Mouse (Mus musculus) myocyte (in vitro differentiated cells): ENCODE measurements around the gene Zfp59. TPM values are rescaled to one million over a fixed set of nuclear protein-coding genes. Genes with fewer than 3 reads are reported as not detected.

ENCODE experiments used
- H3K27me3 ChIP-seq: one replicate; pipeline ENCODE4 v1.6.1; 2011; ENCODE audit not compliant: control insufficient read depth, insufficient read depth, insufficient read length
- H3K36me3 ChIP-seq: one replicate; pipeline ENCODE4 v1.6.1; 2011; ENCODE audit not compliant: control insufficient read depth, insufficient read depth
- H3K4me2 ChIP-seq: one replicate; pipeline ENCODE4 v1.6.1; 2011; ENCODE audit warnings: low read depth, control low read depth
- H3K4me3 ChIP-seq: one replicate; pipeline ENCODE4 v1.5.1; 2011; ENCODE audit warnings: mild to moderate bottlenecking, control low read depth, moderate library complexity
- H3K79me2 ChIP-seq: one replicate; pipeline ENCODE4 v1.6.1; 2011; ENCODE audit not compliant: control insufficient read depth, insufficient read depth
- H3ac ChIP-seq: one replicate; pipeline ENCODE4 v1.6.1; 2011; ENCODE audit not compliant: control insufficient read depth, insufficient read length
- CEBPB ChIP-seq: IDR thresholded peaks from 2 replicates; pipeline ENCODE4 v1.6.1; 2011; ENCODE audit warnings: mild to moderate bottlenecking, moderate library complexity; ENCODE audit not compliant: poor library complexity, insufficient read depth, severe bottlenecking
- E2F4 ChIP-seq: IDR thresholded peaks from one replicate; pipeline ENCODE4 v1.6.1; 2011; ENCODE audit warnings: mild to moderate bottlenecking, control low read depth, moderate library complexity; ENCODE audit not compliant: insufficient read depth
- MAX ChIP-seq: IDR thresholded peaks from one replicate; pipeline ENCODE4 v1.6.1; 2011; ENCODE audit warnings: low read depth, mild to moderate bottlenecking, control low read depth
- MYOD1 ChIP-seq, 3 experiments: IDR thresholded peaks; one replicate each; pipeline ENCODE4 v1.6.1; 2011; ENCODE audit warnings: control low read depth in 2 of 3, low read depth in 2 of 3, mild to moderate bottlenecking in 2 of 3, moderate library complexity in 1 of 3; ENCODE audit not compliant: insufficient read length in 2 of 3, control insufficient read depth in 1 of 3
- MYOG ChIP-seq, 3 experiments: IDR thresholded peaks; one replicate each; pipeline ENCODE4 v1.6.1; 2011; ENCODE audit warnings: control low read depth in 2 of 3, low read depth in 2 of 3, mild to moderate bottlenecking in 2 of 3; ENCODE audit not compliant: insufficient read length in 2 of 3, control insufficient read depth in 1 of 3, insufficient read depth in 1 of 3
- POLR2A ChIP-seq: IDR thresholded peaks from one replicate; pipeline ENCODE4 v1.6.1; 2011; ENCODE audit warnings: low read depth, mild to moderate bottlenecking, control low read depth, moderate library complexity; ENCODE audit not compliant: insufficient read length
- POLR2AphosphoS2 ChIP-seq: IDR thresholded peaks from one replicate; pipeline ENCODE4 v1.6.1; 2011; ENCODE audit warnings: low read depth, control low read depth; ENCODE audit not compliant: insufficient read length
- REST ChIP-seq: IDR thresholded peaks from one replicate; pipeline ENCODE4 v1.6.1; 2011; ENCODE audit warnings: mild to moderate bottlenecking, control low read depth, moderate library complexity; ENCODE audit not compliant: insufficient read depth, insufficient read length
- SRF ChIP-seq: IDR thresholded peaks from one replicate; pipeline ENCODE4 v1.6.1; 2011; ENCODE audit warnings: low read depth; ENCODE audit not compliant: control insufficient read depth, insufficient read length
- TCF12 ChIP-seq: IDR thresholded peaks from one replicate; pipeline ENCODE4 v1.6.1; 2011; ENCODE audit warnings: mild to moderate bottlenecking, control low read depth; ENCODE audit not compliant: poor library complexity, insufficient read depth, severe bottlenecking
- TCF3 ChIP-seq: IDR thresholded peaks from one replicate; pipeline ENCODE4 v1.6.1; 2011; ENCODE audit warnings: low read depth, control low read depth; ENCODE audit not compliant: insufficient read length
- USF1 ChIP-seq: IDR thresholded peaks from one replicate; pipeline ENCODE4 v1.6.1; 2011; ENCODE audit warnings: low read depth, mild to moderate bottlenecking, control low read depth, moderate library complexity
- polyA plus RNA-seq: library from polyadenylated mRNA; unstranded; fragments of >200 nt; fragmentation: generic; extraction: Trizol; gene quantifications from one replicate; pipeline ENCODE4 v1.2.1, GENCODE M21; 2012; ENCODE audit warnings: missing spikeins

The Zfp59 gene
- polyA plus RNA-seq, 1 experiment = 1.2 TPM

DNA sequence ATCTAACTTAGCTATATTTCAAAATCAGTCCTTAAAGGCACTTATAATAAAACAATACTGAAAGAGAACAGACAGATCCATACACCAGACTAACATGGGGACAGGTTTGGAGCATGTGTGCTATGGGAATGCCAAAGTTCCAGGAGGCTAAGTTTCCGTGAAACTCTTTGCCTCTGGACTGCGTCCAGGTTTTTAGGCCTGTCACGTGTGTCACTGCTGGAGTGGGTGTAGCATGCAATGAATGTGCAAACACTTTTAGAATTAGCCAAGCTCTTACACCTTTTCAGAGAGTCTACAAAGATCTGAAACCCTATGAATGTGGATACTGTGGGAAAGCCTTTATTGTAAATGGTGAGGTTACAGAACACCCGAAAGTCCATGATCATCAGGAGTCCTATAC lies 43.3 kb downstream of the Zfp59 start:
- Histone ChIP-seq H3K4me3 (no peak overlapping the region), H3K4me2 (no peak overlapping the region), H3K36me3 (peaks cover 18% of the 10 kb centered on the region), H3K27me3 (no peaks in the 10 kb centered on the region), H3ac (no peak overlapping the region), H3K79me2 (no peaks in the 10 kb centered on the region)
- TF ChIP-seq MYOG (IDR thresholded peaks at IDR 0.05; ENCODE audit: control insufficient read depth in 1 of 3, insufficient read depth in 1 of 3, insufficient read length in 2 of 3, low read depth in 2 of 3) (no peak), REST (no peak), CEBPB (no peak), SRF (no peak)

DNA sequence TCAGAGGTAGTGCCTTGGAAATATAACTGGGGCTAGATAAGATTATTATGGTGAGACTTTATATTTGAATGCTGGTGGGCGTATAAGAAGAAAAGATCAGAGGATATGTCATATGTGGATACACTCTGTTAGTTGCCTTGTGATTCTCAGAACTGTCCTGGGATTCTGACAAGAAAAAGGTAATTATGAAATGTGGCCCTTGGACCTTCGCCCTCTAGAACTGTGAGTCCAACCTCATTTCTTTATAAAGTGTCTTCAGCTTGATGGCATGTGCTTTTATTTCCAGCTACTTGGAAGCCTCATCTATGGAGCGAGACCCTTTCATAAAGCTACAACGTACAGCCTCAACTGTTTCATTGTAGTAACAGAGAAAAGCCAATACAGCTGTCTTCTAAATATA lies 62.2 kb downstream of the Zfp59 start:
- no peak overlapping the region for H3ac ChIP-seq
- no peaks in the 10 kb centered on the region for H3K27me3 ChIP-seq
- no peaks in the 10 kb centered on the region for H3K79me2 ChIP-seq
- no peak overlapping the region for H3K4me3 ChIP-seq
- no peaks in the 10 kb centered on the region for H3K36me3 ChIP-seq
- no peak overlapping the region for H3K4me2 ChIP-seq
- no peak for TF ChIP-seq CEBPB
- TF ChIP-seq USF1 = no peak
- TF ChIP-seq E2F4 = no peak
- no peak for TF ChIP-seq SRF
- TF ChIP-seq MAX = no peak
- no peak for TF ChIP-seq POLR2AphosphoS2
- no peak for TF ChIP-seq REST

DNA sequence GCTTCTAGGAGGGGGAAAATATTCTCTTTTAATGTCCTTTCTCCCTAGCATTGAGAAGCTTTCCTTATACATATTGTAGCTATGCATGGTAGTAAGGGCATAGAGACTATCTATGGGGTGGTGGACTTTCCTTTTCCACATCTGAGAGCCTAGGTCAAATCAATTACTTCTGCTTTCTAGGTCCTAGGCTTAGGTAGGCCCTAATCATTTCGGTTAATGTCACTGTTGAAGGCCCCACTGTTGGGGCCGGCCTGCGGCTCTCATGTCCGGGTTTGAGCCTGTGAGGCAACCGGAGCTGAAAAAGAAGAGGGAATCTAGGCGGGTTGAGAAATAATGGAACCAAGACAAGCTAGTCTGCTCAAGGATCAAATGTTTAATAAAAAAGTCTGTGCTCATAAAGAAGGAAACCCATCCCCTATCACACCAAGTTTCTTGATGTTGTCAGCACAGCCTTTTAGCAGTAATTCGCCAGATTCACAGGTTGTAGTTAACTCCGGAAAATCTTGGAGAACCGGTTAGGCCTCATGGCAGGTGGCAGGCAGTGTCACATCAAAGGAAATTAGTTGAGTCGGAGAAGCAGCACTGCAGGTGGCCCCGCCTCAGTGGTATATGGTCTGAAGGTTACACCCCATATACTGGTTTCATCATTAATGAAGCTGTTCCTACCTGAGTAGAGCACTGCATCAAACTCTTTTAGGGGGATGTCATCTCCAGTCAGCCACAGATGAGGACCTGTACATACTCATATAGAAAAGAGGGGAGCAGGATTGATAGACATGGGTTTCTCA lies 66.8 kb downstream of the Zfp59 start:
- Histone ChIP-seq H3ac (no peak overlapping the region), H3K4me3 (no peak overlapping the region), H3K4me2 (no peak overlapping the region), H3K27me3 (no peaks in the 10 kb centered on the region), H3K79me2 (no peaks in the 10 kb centered on the region), H3K36me3 (no peaks in the 10 kb centered on the region)
- TF ChIP-seq MYOD1 (IDR thresholded peaks at IDR 0.05; ENCODE audit: control insufficient read depth in 1 of 3, insufficient read length in 2 of 3, low read depth in 2 of 3) = no peak
- no peak for TF ChIP-seq POLR2AphosphoS2
- TF ChIP-seq MYOG (IDR thresholded peaks at IDR 0.05; ENCODE audit: control insufficient read depth in 1 of 3, insufficient read depth in 1 of 3, insufficient read length in 2 of 3, low read depth in 2 of 3) = no peak
- TF ChIP-seq TCF12 = no peak
- no peak for TF ChIP-seq CEBPB
- no peak for TF ChIP-seq TCF3
- no peak for TF ChIP-seq SRF
- TF ChIP-seq E2F4 = no peak
- TF ChIP-seq POLR2A = no peak
- no peak for TF ChIP-seq MAX
- no peak for TF ChIP-seq REST
- no peak for TF ChIP-seq USF1

Other genes starting within 250 kb of the Zfp59 start
- gene Akt2, start 247.1 kb upstream of the Zfp59 start, polyA plus RNA-seq = 343 TPM
- 0.20 TPM for gene Ttc9b, start 184.7 kb upstream of the Zfp59 start, polyA plus RNA-seq
- gene Map3k10, start 164.0 kb upstream of the Zfp59 start, polyA plus RNA-seq = 39.4 TPM
- 1.7 TPM for gene Zfp607b, start 149.3 kb upstream of the Zfp59 start, polyA plus RNA-seq
- 2.0 TPM for gene Zfp60, start 107.2 kb upstream of the Zfp59 start, polyA plus RNA-seq
- gene Zfp626, start 31.4 kb upstream of the Zfp59 start, polyA plus RNA-seq = 0.80 TPM
- gene Zfp607a, start 18.9 kb downstream of the Zfp59 start, polyA plus RNA-seq = 0.65 TPM
- gene Zfp974, start 90.9 kb downstream of the Zfp59 start, polyA plus RNA-seq = 2.5 TPM
- gene Zfp780b, start 140.6 kb downstream of the Zfp59 start, polyA plus RNA-seq = 1.2 TPM
- gene Zfp850, start 175.5 kb downstream of the Zfp59 start, polyA plus RNA-seq = 0.20 TPM
- 268 TPM for gene Psmc4, start 211.5 kb downstream of the Zfp59 start, polyA plus RNA-seq
- not detected for gene Fcgbp, start 232.6 kb downstream of the Zfp59 start, polyA plus RNA-seq